Comparison of ENCODE assay signal across 9 mouse cellular contexts in genomic region chr9:21164072-21164471, GRCm38 (mm10). TPM values are rescaled to one million over a fixed set of nuclear protein-coding genes. Genes with fewer than 3 reads are reported as not detected.
DNase-seq lines count a peak whose midpoint lies in the region; ATAC-seq lines count a peak whose summit lies in the region.
"Had no signal": no experiment of that assay in that cellular context is flagged by ENCODE, and none has a peak within 500 bp of the region (broad histone marks: within the 10 kb centered on the region; RNA-seq: fewer than 3 reads in every experiment).

No protein-coding gene starts in this region.

- peaks cover 36% of the 10 kb centered on the region for H3K4me1 ChIP-seq in hindbrain, embryonic 15.5 days (replicated peaks)
- H3K4me1 ChIP-seq in liver, embryonic 13.5 days (replicated peaks), result peaks cover 74% of the 10 kb centered on the region
- peaks cover 26% of the 10 kb centered on the region for H3K4me1 ChIP-seq in stomach, embryonic 14.5 days (ENCODE audit: control insufficient read depth, insufficient read depth, low read length)

- H3K4me3 ChIP-seq in hindbrain, embryonic 15.5 days, result peak overlapping the region; percentile 49
- H3K4me3 ChIP-seq in liver, embryonic 13.5 days (replicated peaks), result peak overlapping the region; percentile 18; the same call in 1 of the 2 replicates
- H3K4me3 ChIP-seq in stomach, embryonic 14.5 days (ENCODE audit: low read depth, low read length), result peak overlapping the region; percentile 2; the same call in 1 of the 2 replicates

- no peak overlapping the region for H3K27ac ChIP-seq in hindbrain, embryonic 15.5 days (replicated peaks)
- no peak overlapping the region for H3K27ac ChIP-seq in liver, embryonic 13.5 days
- no peak overlapping the region for H3K27ac ChIP-seq in stomach, embryonic 14.5 days (ENCODE audit: low read length)

- no peaks in the 10 kb centered on the region for H3K9me3 ChIP-seq in hindbrain, embryonic 15.5 days
- no peaks in the 10 kb centered on the region for H3K9me3 ChIP-seq in liver, embryonic 13.5 days (replicated peaks)
- H3K9me3 ChIP-seq in stomach, embryonic 14.5 days (ENCODE audit: control insufficient read depth, low read depth, low read length), result no peaks in the 10 kb centered on the region
- H3K9me3 ChIP-seq: G1E had no signal

- H3K4me2 ChIP-seq in hindbrain, embryonic 15.5 days, result peak overlapping the region; percentile 59
- H3K4me2 ChIP-seq in liver, embryonic 13.5 days, result peak overlapping the region; percentile 39
- H3K4me2 ChIP-seq in stomach, embryonic 14.5 days (replicated peaks; ENCODE audit: low read depth, low read length), result peak overlapping the region; percentile 32

- H3K9ac ChIP-seq in hindbrain, embryonic 15.5 days, result no peak overlapping the region
- H3K9ac ChIP-seq in liver, embryonic 13.5 days, result no peak overlapping the region
- H3K9ac ChIP-seq in stomach, embryonic 14.5 days (replicated peaks; ENCODE audit: low read depth, low read length), result no peak overlapping the region

- peak; percentile 27 to 38 for DNase-seq in cerebellum, postnatal 10 days
- DNase-seq in cerebellum, adult 9-11 months, result no peak
- DNase-seq in thymus, postnatal 4 days, result peak; percentile 61
- no peak for DNase-seq in thymus, adult 18-20 months
- no peak for DNase-seq in liver, embryonic 13.5 days
- DNase-seq in gastrocnemius, postnatal 25 days, result no peak

- peaks cover 52% of the 10 kb centered on the region for H3K27me3 ChIP-seq in hindbrain, embryonic 15.5 days
- peaks cover 61% of the 10 kb centered on the region for H3K27me3 ChIP-seq in liver, embryonic 13.5 days
- peaks cover 32% of the 10 kb centered on the region for H3K27me3 ChIP-seq in stomach, embryonic 14.5 days (ENCODE audit: control insufficient read depth, insufficient read depth, low read length)

- under 1% methylated on average over 26 of the region's 26 CpGs for WGBS in hindbrain, embryonic 15.5 days
- under 1% methylated on average over 26 of the region's 26 CpGs for WGBS in liver, embryonic 13.5 days (ENCODE audit: insufficient replicate concordance)
- 0% methylated on average over 26 of the region's 26 CpGs for WGBS in stomach, embryonic 14.5 days

- no peak for ATAC-seq in hindbrain, embryonic 15.5 days (ENCODE audit: low FRiP score, low read depth)
- ATAC-seq in liver, embryonic 13.5 days (ENCODE audit: low read depth), result no peak
- ATAC-seq in stomach, embryonic 14.5 days (ENCODE audit: insufficient number of reproducible peaks, insufficient read depth, low FRiP score, low read depth), result no peak

- H3K36me3 ChIP-seq in hindbrain, embryonic 15.5 days, result no peaks in the 10 kb centered on the region
- no peaks in the 10 kb centered on the region for H3K36me3 ChIP-seq in liver, embryonic 13.5 days
- H3K36me3 ChIP-seq in stomach, embryonic 14.5 days (ENCODE audit: control insufficient read depth, insufficient read depth, low read length), result no peaks in the 10 kb centered on the region
- H3K36me3 ChIP-seq: G1E had no signal

RNA-seq across cellular contexts. Expression of gene Pde4a, which starts 1.4 kb away (rescaled TPM):
- polyA plus RNA-seq in hindbrain, embryonic 15.5 days (2015; fragmentation: Nextera tagmentation; extraction: Ambion mirVana), result 36.5 and 41.0 TPM in 2 replicates
- 2.0 and 2.1 TPM in 2 replicates for polyA plus RNA-seq in liver, embryonic 13.5 days (2015; fragmentation: Nextera tagmentation; extraction: Ambion mirVana)
- polyA plus RNA-seq in stomach, embryonic 14.5 days (2014; fragmentation: Nextera tagmentation; extraction: Ambion mirVana), result 5.4 TPM in 2 replicates
- total RNA-seq in gastrocnemius, postnatal 25 days (2021), result 10 to 100 TPM; 44.6 to 46.7 TPM

RNA-seq across cellular contexts. Expression of gene Cdc37, which starts 14.3 kb away (rescaled TPM):
- 211 TPM in 2 replicates for polyA plus RNA-seq in hindbrain, embryonic 15.5 days (2015; fragmentation: Nextera tagmentation; extraction: Ambion mirVana)
- 170 and 200 TPM in 2 replicates for polyA plus RNA-seq in liver, embryonic 13.5 days (2015; fragmentation: Nextera tagmentation; extraction: Ambion mirVana)
- polyA plus RNA-seq in stomach, embryonic 14.5 days (2014; fragmentation: Nextera tagmentation; extraction: Ambion mirVana), result 283 and 302 TPM in 2 replicates
- 100 to 1,000 TPM; 120 to 126 TPM for total RNA-seq in gastrocnemius, postnatal 25 days (2021)

RNA-seq across cellular contexts. Expression of gene Tyk2, which starts 33.0 kb away (rescaled TPM):
- 11.3 and 11.7 TPM in 2 replicates for polyA plus RNA-seq in hindbrain, embryonic 15.5 days (2015; fragmentation: Nextera tagmentation; extraction: Ambion mirVana)
- 6.2 and 7.2 TPM in 2 replicates for polyA plus RNA-seq in liver, embryonic 13.5 days (2015; fragmentation: Nextera tagmentation; extraction: Ambion mirVana)
- polyA plus RNA-seq in stomach, embryonic 14.5 days (2014; fragmentation: Nextera tagmentation; extraction: Ambion mirVana), result 10.2 and 10.9 TPM in 2 replicates
- 1 to 10 TPM; 4.7 to 5.8 TPM for total RNA-seq in gastrocnemius, postnatal 25 days (2021)

Comparison
In these comparisons a context has a peak if more than half of its experiments do, and no peak if none do; other contexts are left out.
1. DNase-seq: peak in cerebellum, postnatal 10 days (2 of 2) and thymus, postnatal 4 days (single experiment); none in cerebellum, adult 9-11 months (single experiment), thymus, adult 18-20 months (0 of 2), liver, embryonic 13.5 days (single experiment) and gastrocnemius, postnatal 25 days (single experiment).
2. Peak in every context shown above with its lines, with median percentiles within 50 percentile points of each other: H3K4me2 ChIP-seq and H3K4me3 ChIP-seq.